Mouse (Mus musculus) kidney, postnatal 10 days (tissue): ENCODE results near the gene Clec3a.

Experiments
- DNase-seq: peaks from one replicate; pipeline ENCODE4 v3.0.0; 2021; ENCODE audit warnings: mixed read lengths

Clec3a gene

GRCm38 (mm10) chr8:114417786-114418185, at the start of gene Clec3a:
Gene Clec3a (plus strand): TSS chr8:114418086.
- DNase-seq: no peak

GRCm38 (mm10) chr8:114369038-114369976, 48.6 kb upstream of the Clec3a start:
- peak; percentile 86 for DNase-seq

- DNase-seq: no peak
These were observed 43.5 kb upstream of the Clec3a start for GRCm38 (mm10) chr8:114374390-114374789.

GRCm38 (mm10) chr8:114384189-114384588, 33.7 kb upstream of the Clec3a start:
- no peak for DNase-seq

GRCm38 (mm10) chr8:114387494-114387893, 30.4 kb upstream of the Clec3a start:
- DNase-seq: no peak

- no peak for DNase-seq
These were observed 27.2 kb upstream of the Clec3a start for GRCm38 (mm10) chr8:114390465-114391254.

GRCm38 (mm10) chr8:114398326-114398725, 19.6 kb upstream of the Clec3a start:
- no peak for DNase-seq

GRCm38 (mm10) chr8:114399273-114399672, 18.6 kb upstream of the Clec3a start:
- no peak for DNase-seq

GRCm38 (mm10) chr8:114401679-114402078, 16.2 kb upstream of the Clec3a start:
- DNase-seq: no peak

GRCm38 (mm10) chr8:114411421-114411820, 6.5 kb upstream of the Clec3a start:
- no peak for DNase-seq

GRCm38 (mm10) chr8:114418486-114418885, 600 bp downstream of the Clec3a start:
- DNase-seq: no peak

- no peak for DNase-seq
These were observed 1.0 kb downstream of the Clec3a start for GRCm38 (mm10) chr8:114418904-114419303.

- DNase-seq: no peak
These were observed 3.7 kb downstream of the Clec3a start for GRCm38 (mm10) chr8:114421544-114421943.

GRCm38 (mm10) chr8:114438236-114438635, 20.4 kb downstream of the Clec3a start:
- DNase-seq: peak; percentile 77

- DNase-seq: peak; percentile 99
These were observed 21.7 kb downstream of the Clec3a start, which contains the start of gene Wwox for GRCm38 (mm10) chr8:114439334-114440204. Gene Wwox (plus strand): TSS chr8:114439655.

GRCm38 (mm10) chr8:114440205-114440589, 22.3 kb downstream of the Clec3a start:
- DNase-seq: no peak

GRCm38 (mm10) chr8:114441616-114442015, 23.7 kb downstream of the Clec3a start:
- peak; percentile 53 for DNase-seq

- no peak for DNase-seq
These were observed 29.0 kb downstream of the Clec3a start for GRCm38 (mm10) chr8:114446884-114447283.

GRCm38 (mm10) chr8:114452278-114452677, 34.4 kb downstream of the Clec3a start:
- DNase-seq: no peak

- peak; percentile 76 for DNase-seq
These were observed 34.9 kb downstream of the Clec3a start for GRCm38 (mm10) chr8:114452781-114453221.

GRCm38 (mm10) chr8:114455302-114455701, 37.4 kb downstream of the Clec3a start:
- no peak for DNase-seq

- no peak for DNase-seq
These were observed 38.1 kb downstream of the Clec3a start for GRCm38 (mm10) chr8:114455953-114456352.
